Mouse (Mus musculus) heart, embryonic 13.5 days (tissue): ENCODE measurements around the gene Nat14. TPM values are rescaled to one million over a fixed set of nuclear protein-coding genes. Genes with fewer than 3 reads are reported as not detected.

Source experiments
- ATAC-seq: fragments of 200-750 bp; cut with Nextera tagmentation; 2 replicates; pipeline ENCODE4 v1.8.0; 2017; ENCODE audit warnings: moderate TSS enrichment; ENCODE audit not compliant: insufficient number of reproducible peaks, low FRiP score, low TSS enrichment; ENCODE audit errors: extremely low read depth
- H3K27ac ChIP-seq: fragments of 300-500 bp; sonication (generic); replicated peaks from 2 replicates; pipeline ENCODE4 v1.5.1; 2015; ENCODE audit warnings: moderate library complexity, mild to moderate bottlenecking, inconsistent platforms
- H3K27me3 ChIP-seq: fragments of 300-500 bp; sonication (generic); replicated peaks from 2 replicates; pipeline ENCODE4 v1.6.1; 2015; ENCODE audit warnings: mild to moderate bottlenecking, inconsistent platforms
- H3K36me3 ChIP-seq: fragments of 300-500 bp; sonication (generic); 2 replicates; pipeline ENCODE4 v1.6.1; 2015; ENCODE audit warnings: mild to moderate bottlenecking, inconsistent platforms
- H3K4me1 ChIP-seq: fragments of 300-500 bp; sonication (generic); 2 replicates; pipeline ENCODE4 v1.6.1; 2015; ENCODE audit warnings: inconsistent platforms
- H3K4me2 ChIP-seq: fragments of 300-500 bp; sonication (generic); 2 replicates; pipeline ENCODE4 v1.6.1; 2015; ENCODE audit warnings: inconsistent platforms, mild to moderate bottlenecking, moderate library complexity
- H3K4me3 ChIP-seq: fragments of 300-500 bp; sonication (generic); 2 replicates; pipeline ENCODE4 v1.5.1; 2015; ENCODE audit warnings: moderate library complexity, mild to moderate bottlenecking, inconsistent platforms
- H3K9ac ChIP-seq: fragments of 300-500 bp; sonication (generic); 2 replicates; pipeline ENCODE4 v1.6.1; 2015; ENCODE audit warnings: inconsistent platforms, mild to moderate bottlenecking, moderate library complexity
- H3K9me3 ChIP-seq: fragments of 300-500 bp; sonication (generic); 2 replicates; pipeline ENCODE4 v1.6.1; 2016; ENCODE audit warnings: inconsistent platforms
- WGBS: fragments of 180-500 bp; shearing (Covaris S2); methylation state at CpG from one replicate; pipeline ENCODE4 v1.1.7; 2015; ENCODE audit warnings: mixed read lengths; 5-methylcytosine and 5-hydroxymethylcytosine counted together
- polyA plus RNA-seq: library from polyadenylated mRNA; unstranded; fragments of >200 nt; fragmentation: Nextera tagmentation; extraction: Ambion mirVana; gene quantifications from 2 replicates; pipeline ENCODE4 v1.2.1, GENCODE M21; 2015

The Nat14 gene
- polyA plus RNA-seq, 1 experiment from 2014 or later, result 4.2 TPM

- no peak overlapping the region for H3K4me2 ChIP-seq
- H3K9me3 ChIP-seq, result no peaks in the 10 kb centered on the region
- 84% methylated on average over 19 of the region's 19 CpGs for WGBS
- H3K27ac ChIP-seq, result peak overlapping the region; percentile 77
- no peak overlapping the region for H3K9ac ChIP-seq
- H3K4me3 ChIP-seq, result no peak overlapping the region
- no peak for ATAC-seq
- no peaks in the 10 kb centered on the region; the same call in 1 of the 2 replicates for H3K27me3 ChIP-seq
- H3K4me1 ChIP-seq, result peaks cover 65% of the 10 kb centered on the region
- peaks cover 41% of the 10 kb centered on the region for H3K36me3 ChIP-seq
Observed at GRCm38 (mm10) chr7:4920496-4920895, 1.3 kb upstream of the Nat14 start.

GRCm38 (mm10) chr7:4920976-4921823 is 628 bp upstream of the Nat14 start:
- no peaks in the 10 kb centered on the region for H3K9me3 ChIP-seq
- WGBS, result 30% methylated on average over 23 of the region's 23 CpGs
- H3K4me3 ChIP-seq, result 0 out of 2 replicates have a peak overlapping the region, but pooled peaks have one; percentile 9
- ATAC-seq, result no peak
- H3K9ac ChIP-seq, result peak overlapping the region; percentile 53
- peak overlapping the region; percentile 77 for H3K27ac ChIP-seq
- H3K4me2 ChIP-seq, result peak overlapping the region; percentile 31
- peaks cover 66% of the 10 kb centered on the region for H3K4me1 ChIP-seq
- H3K27me3 ChIP-seq, result no peaks in the 10 kb centered on the region; the same call in 1 of the 2 replicates
- H3K36me3 ChIP-seq, result peaks cover 41% of the 10 kb centered on the region

DNA sequence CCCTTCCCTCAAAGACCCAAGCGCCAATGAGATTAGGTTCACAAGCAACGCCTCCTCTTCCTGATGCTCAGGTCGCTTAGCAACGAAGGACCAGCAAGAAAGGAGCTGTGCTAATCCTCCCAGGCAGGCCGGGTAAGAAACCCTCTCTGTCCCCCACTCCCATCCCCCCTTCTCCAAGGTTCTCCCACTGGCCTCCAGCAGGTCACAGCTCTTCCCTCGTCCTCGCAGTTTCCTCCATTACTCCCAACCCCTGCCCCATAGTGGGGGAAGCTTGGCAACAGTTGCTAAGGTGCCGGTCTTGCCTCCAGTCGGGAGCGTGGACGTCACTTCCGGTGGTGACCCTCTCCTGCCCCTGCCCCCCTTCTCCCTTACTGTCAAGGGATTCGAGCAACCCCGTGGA is 680 bp downstream of the Nat14 start:
- ATAC-seq, result no peak
- Histone ChIP-seq H3K4me1 (peaks cover 67% of the 10 kb centered on the region), H3K27ac (peak overlapping the region; percentile 71), H3K4me2 (peak overlapping the region; percentile 88), H3K27me3 (peaks cover 4% of the 10 kb centered on the region; the same call in 1 of the 2 replicates), H3K9ac (peak overlapping the region; percentile 80), H3K9me3 (no peaks in the 10 kb centered on the region), H3K36me3 (peaks cover 37% of the 10 kb centered on the region), H3K4me3 (peak overlapping the region; percentile 48)
- WGBS, result under 1% methylated on average over 14 of the region's 14 CpGs

DNA sequence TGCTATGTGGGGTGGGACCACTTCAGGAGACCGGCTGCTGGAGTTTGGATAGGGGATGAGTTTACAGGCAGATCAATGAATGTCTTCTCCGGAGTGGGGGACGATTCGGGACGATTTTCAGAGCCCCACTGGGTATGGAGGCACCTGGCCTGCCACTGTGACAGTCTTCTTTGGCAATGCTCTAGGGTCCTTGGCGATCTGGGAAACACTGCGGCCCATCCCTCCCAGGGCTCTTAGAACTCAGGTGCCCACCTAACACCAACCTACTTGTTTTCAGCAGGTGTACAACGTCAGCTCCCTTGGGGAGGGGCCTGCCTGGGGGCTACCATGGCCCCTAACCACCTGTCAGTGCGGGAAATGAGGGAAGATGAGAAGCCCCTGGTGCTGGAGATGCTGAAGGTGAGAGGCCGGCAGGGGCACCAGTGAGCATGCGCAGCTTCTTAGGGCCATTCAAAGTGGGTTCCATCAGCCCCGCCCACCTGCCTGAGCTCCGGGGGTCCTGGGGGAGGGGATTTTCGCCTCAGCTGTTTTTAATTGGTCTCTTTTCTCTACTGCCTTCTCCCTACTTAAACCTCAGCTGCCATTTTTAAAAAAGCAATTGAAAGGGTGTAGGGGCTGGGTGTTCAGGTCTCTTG is 1.2 kb downstream of the Nat14 start:
- Histone ChIP-seq H3K9ac (peak overlapping the region; percentile 80), H3K36me3 (peaks cover 31% of the 10 kb centered on the region), H3K9me3 (no peaks in the 10 kb centered on the region), H3K4me1 (peaks cover 67% of the 10 kb centered on the region), H3K4me2 (peak overlapping the region; percentile 88), H3K27me3 (peaks cover 4% of the 10 kb centered on the region; the same call in 1 of the 2 replicates), H3K27ac (peak overlapping the region; percentile 88), H3K4me3 (peak overlapping the region; percentile 48)
- ATAC-seq, result no peak
- 1% methylated on average over 14 of the region's 14 CpGs for WGBS

GRCm38 (mm10) chr7:4923586-4924364 is 1.9 kb downstream of the Nat14 start:
- peaks cover 67% of the 10 kb centered on the region for H3K4me1 ChIP-seq
- peaks cover 24% of the 10 kb centered on the region for H3K36me3 ChIP-seq
- H3K4me3 ChIP-seq, result peak overlapping the region; percentile 48
- no peak for ATAC-seq
- 5% methylated on average over 37 of the region's 37 CpGs for WGBS
- H3K27me3 ChIP-seq, result peaks cover 4% of the 10 kb centered on the region; the same call in 1 of the 2 replicates
- H3K9me3 ChIP-seq, result no peaks in the 10 kb centered on the region
- H3K27ac ChIP-seq, result peak overlapping the region; percentile 88
- H3K4me2 ChIP-seq, result peak overlapping the region; percentile 88
- peak overlapping the region; percentile 80 for H3K9ac ChIP-seq

GRCm38 (mm10) chr7:4924483-4924882 is 2.7 kb downstream of the Nat14 start:
- no peak for ATAC-seq
- 6% methylated on average over 4 of the region's 4 CpGs for WGBS
- peak overlapping the region; percentile 88 for H3K4me2 ChIP-seq
- no peaks in the 10 kb centered on the region for H3K9me3 ChIP-seq
- peak overlapping the region; percentile 48; the same call in 1 of the 2 replicates for H3K4me3 ChIP-seq
- peaks cover 67% of the 10 kb centered on the region for H3K4me1 ChIP-seq
- H3K9ac ChIP-seq, result peak overlapping the region; percentile 80
- peaks cover 17% of the 10 kb centered on the region for H3K36me3 ChIP-seq
- peak overlapping the region; percentile 88 for H3K27ac ChIP-seq
- H3K27me3 ChIP-seq, result peaks cover 4% of the 10 kb centered on the region; the same call in 1 of the 2 replicates

- peaks cover 4% of the 10 kb centered on the region; the same call in 1 of the 2 replicates for H3K27me3 ChIP-seq
- H3K9me3 ChIP-seq, result no peaks in the 10 kb centered on the region
- ATAC-seq, result no peak
- H3K4me1 ChIP-seq, result peaks cover 67% of the 10 kb centered on the region
- peak overlapping the region; percentile 80; the same call in 1 of the 2 replicates for H3K9ac ChIP-seq
- whole genome bisulfite sequencing, result 8% methylated on average over 3 of the region's 4 CpGs
- H3K27ac ChIP-seq, result peak overlapping the region; percentile 88
- H3K4me2 ChIP-seq, result peak overlapping the region; percentile 88
- H3K4me3 ChIP-seq, result no peak overlapping the region
- peaks cover 13% of the 10 kb centered on the region for H3K36me3 ChIP-seq
Observed at GRCm38 (mm10) chr7:4924891-4925301, 3.1 kb downstream of the Nat14 start.

GRCm38 (mm10) chr7:4925441-4926381 is 3.9 kb downstream of the Nat14 start, which contains the start of gene Ssc5d:
TSS of gene Ssc5d (plus strand) at chr7:4925785.
- Histone ChIP-seq H3K27me3 (peaks cover 4% of the 10 kb centered on the region; the same call in 1 of the 2 replicates), H3K4me3 (no peak within 1 kb of the TSS), H3K36me3 (peaks cover 5% of the 10 kb centered on the region), H3K4me2 (peak within 1 kb of the TSS; percentile 88), H3K4me1 (peaks cover 64% of the 10 kb centered on the region), H3K9ac (peak within 1 kb of the TSS; percentile 80; the same call in 1 of the 2 replicates), H3K27ac (peak within 1 kb of the TSS; percentile 88), H3K9me3 (no peaks in the 10 kb centered on the region)
- 10% methylated on average over 6 of the region's 6 CpGs for WGBS
- ATAC-seq, result peak; percentile 4; the same call in 1 of the 2 replicates

DNA sequence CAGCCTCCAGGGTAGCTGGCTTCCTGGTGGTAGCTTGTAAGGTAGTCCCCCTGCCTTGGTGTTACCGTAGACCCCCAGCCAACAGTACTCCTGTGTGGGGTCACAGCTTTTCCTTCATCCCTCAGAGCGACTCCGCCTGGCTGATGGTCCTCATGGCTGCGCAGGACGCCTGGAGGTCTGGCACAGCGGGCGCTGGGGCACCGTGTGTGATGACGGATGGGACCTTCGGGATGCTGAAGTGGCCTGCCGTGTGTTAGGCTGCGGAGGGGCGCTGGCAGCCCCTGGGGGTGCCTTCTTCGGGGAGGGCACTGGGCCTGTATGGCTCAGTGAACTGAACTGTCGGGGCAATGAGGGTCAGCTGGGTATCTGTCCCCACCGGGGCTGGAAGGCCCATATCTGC is 5.0 kb downstream of the Nat14 start:
- no peak for ATAC-seq
- Histone ChIP-seq H3K4me1 (peaks cover 53% of the 10 kb centered on the region), H3K4me3 (no peak overlapping the region), H3K9me3 (no peaks in the 10 kb centered on the region), H3K27me3 (peaks cover 4% of the 10 kb centered on the region; the same call in 1 of the 2 replicates), H3K4me2 (no peak overlapping the region), H3K36me3 (no peaks in the 10 kb centered on the region), H3K9ac (peak overlapping the region; percentile 80; the same call in 1 of the 2 replicates), H3K27ac (no peak overlapping the region)
- WGBS, result 70% methylated on average over 16 of the region's 16 CpGs

DNA sequence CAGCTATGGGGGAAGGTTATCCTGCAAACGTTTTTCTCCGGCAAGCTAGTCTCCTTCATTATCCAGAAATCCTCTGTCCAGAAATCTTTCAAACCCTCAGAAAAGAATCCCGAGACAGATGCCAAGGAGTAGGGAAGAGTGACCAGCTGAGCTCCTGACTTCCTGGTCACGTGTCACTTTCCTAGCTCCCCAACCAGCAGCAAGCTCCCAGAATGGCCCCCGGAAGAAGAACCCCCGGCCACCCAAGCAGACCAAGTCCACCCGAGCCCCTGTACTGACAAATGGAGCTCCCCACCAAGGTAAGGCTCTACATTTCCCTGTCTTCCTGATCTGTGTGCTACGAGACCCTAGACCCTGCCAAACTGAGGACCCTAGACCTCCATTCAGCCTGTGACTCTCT is 5.9 kb downstream of the Nat14 start:
- Histone ChIP-seq H3K27ac (no peak overlapping the region), H3K27me3 (peaks cover 4% of the 10 kb centered on the region; the same call in 1 of the 2 replicates), H3K9me3 (no peaks in the 10 kb centered on the region), H3K9ac (no peak overlapping the region), H3K36me3 (no peaks in the 10 kb centered on the region), H3K4me3 (no peak overlapping the region), H3K4me1 (peaks cover 44% of the 10 kb centered on the region), H3K4me2 (no peak overlapping the region)
- no peak for ATAC-seq
- 60% methylated on average over 8 of the region's 8 CpGs for WGBS
